Mouse (Mus musculus) B cell, adult 67 days (primary cell): ENCODE measurements around the gene Olfr574. TPM values are rescaled to one million over a fixed set of nuclear protein-coding genes. Genes with fewer than 3 reads are reported as not detected.

ENCODE experiments used
- total RNA-seq, 2 experiments: library from RNA; stranded (reverse); gene quantifications; 4 replicates each; pipeline ENCODE4 v1.2.4; 2023

The Olfr574 gene
- not detected for total RNA-seq

DNA sequence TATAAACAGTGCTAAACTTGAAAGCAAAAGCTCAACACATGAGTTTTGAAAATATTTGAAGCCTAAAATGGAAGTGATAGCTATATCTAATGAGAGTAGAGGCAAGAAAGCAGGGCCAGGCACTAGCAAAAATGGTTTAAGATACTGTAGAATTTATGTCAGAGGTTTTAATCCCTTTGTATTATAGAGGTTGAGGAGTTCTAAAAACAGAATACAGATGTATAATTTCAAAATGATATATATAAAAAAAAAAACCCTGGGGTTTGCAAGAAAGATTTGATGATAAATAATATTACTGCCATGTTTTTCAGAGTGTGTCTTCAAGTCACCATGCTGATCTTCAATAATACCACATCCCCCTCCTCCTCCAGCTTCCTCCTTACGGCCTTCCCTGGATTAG, at the start of gene Olfr574:
Olfr574 (plus strand) TSS at position 301 of the 400 bp plus-strand sequence.

DNA sequence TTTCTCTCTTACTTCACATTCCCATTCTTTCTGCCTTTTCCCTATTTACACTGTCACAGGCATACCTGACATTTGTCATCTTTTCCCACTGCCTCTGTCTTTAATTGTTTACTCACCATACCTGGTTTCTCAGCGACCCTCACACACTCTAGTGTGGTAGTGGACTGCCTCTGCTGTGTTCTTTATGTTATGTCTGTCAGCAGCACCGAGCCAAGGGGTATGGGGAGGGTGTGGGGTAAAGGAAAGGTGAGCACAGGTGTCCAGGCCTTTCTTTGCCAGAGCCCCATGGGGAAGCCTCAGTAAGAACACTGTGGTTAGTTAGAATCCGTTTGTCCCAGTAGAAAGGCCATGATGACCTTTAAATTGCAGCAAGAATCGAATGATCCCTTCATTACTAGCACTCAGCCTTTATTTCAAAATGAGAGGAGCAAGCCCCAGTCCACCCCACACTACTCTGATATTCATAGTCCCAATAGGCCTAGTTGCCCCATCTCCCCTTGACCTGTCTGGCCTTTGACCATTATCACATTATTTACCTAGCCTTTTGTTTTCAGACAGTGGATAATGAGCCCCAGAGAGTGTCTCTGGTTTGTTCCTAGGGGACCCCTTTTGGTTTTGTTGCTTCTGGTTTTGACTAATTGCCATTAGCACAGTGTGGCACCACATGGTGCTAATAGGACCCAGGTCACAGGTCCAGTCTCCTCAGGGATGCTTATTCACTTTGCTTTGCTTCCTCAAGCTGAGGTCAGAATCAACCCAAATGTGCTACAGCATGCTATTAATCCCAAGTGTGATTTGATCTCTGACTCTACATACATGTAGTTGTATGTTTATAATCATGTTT, 31.0 kb upstream of the Olfr574 start, which contains the start of gene Olfr571:
Olfr571 (minus strand) TSS at position 505 of the 844 bp plus-strand sequence.

GRCm38 (mm10) chr7:102924109-102924508, 24.2 kb upstream of the Olfr574 start, which contains the start of gene Olfr572:
TSS of gene Olfr572 (plus strand) at chr7:102924409.

GRCm38 (mm10) chr7:102942475-102942874, 5.8 kb upstream of the Olfr574 start, which contains the start of gene Olfr573-ps1:
TSS of gene Olfr573-ps1 (minus strand) at chr7:102942575.

DNA sequence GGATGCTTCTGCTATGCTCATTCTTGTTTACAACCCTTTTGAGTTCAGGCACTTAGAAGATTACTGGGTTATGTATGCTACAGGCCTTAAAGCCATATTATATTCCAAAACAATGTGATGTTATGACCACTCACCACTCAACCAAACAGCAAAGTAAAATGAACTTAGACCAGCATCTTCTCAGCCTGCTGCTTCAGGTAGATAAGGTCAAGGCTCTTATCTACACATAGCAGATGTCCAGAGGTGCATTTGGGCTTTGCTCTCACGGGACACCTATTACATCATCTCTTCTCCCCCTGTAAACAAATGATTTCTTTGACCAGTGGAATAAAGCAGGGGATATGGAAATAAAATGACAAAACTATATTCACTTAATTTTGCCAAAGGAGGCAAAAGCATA, 10.3 kb downstream of the Olfr574 start, which contains the start of gene Olfr575:
Olfr575 (minus strand) TSS at position 183 of the 400 bp plus-strand sequence.

GRCm38 (mm10) chr7:102962360-102962759, 14.1 kb downstream of the Olfr574 start, which contains the start of gene Olfr576:
TSS of gene Olfr576 (plus strand) at chr7:102962660.

DNA sequence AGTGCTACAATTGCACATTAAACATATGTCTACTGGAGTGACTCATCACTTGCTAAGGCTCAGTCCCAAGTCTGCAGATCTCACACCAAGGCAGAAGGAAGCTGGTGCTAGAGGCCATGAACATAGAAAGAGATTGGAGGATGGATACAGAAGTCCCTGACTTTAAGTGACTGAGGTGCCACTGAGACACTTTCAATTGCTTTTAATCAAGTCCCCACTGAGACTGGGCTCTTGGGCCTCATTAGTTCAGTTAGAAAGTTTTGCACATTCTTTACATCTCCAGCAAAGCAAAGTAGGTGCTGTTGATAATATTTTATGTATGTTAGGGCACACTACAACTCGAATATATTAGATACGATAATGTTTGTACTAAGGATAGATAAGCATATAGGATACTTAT, 27.6 kb downstream of the Olfr574 start, which contains the start of gene Olfr577:
Olfr577 (minus strand) TSS at position 101 of the 400 bp plus-strand sequence.

DNA sequence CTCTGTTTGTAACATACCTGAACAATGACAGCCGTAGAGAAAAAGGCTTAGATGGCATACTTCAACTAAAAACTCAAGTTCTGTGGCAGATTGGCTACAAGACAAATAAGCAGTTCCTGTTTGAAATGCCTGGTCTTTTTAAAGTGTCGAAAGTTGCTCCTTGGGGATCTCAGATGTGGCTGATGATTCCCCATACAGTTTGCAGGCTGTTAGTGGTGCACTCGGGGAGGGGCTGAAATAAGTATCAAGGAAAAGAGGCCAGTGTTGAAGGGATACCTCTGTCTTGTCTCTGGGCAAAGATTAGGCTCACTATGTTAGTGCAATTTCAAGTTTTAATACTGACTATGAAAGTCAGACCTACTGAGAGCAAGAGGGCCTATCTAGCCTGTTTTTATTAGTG, 41.0 kb downstream of the Olfr574 start, which contains the start of gene Olfr578:
Olfr578 (minus strand) TSS at position 101 of the 400 bp plus-strand sequence.

Other genes starting within 250 kb of the Olfr574 start
- gene Olfr558, start 246.3 kb upstream of the Olfr574 start, total RNA-seq: not detected
- not detected for gene Olfr33, start 229.4 kb upstream of the Olfr574 start, total RNA-seq
- gene Olfr559, start 221.0 kb upstream of the Olfr574 start, total RNA-seq: not detected
- gene Olfr560, start 189.1 kb upstream of the Olfr574 start, total RNA-seq: not detected
- not detected for gene Olfr78, start 189.0 kb upstream of the Olfr574 start, total RNA-seq
- not detected for gene Olfr561, start 177.2 kb upstream of the Olfr574 start, total RNA-seq
- gene Olfr564, start 145.0 kb upstream of the Olfr574 start, total RNA-seq: not detected
- not detected for gene Olfr566, start 89.7 kb upstream of the Olfr574 start, total RNA-seq
- not detected for gene Olfr568, start 71.3 kb upstream of the Olfr574 start, total RNA-seq
- not detected for gene Olfr569, start 57.6 kb upstream of the Olfr574 start, total RNA-seq
- gene Olfr570, start 53.9 kb upstream of the Olfr574 start, total RNA-seq: not detected
- not detected for gene Olfr571, start 30.9 kb upstream of the Olfr574 start, total RNA-seq
- not detected for gene Olfr572, start 24.1 kb upstream of the Olfr574 start, total RNA-seq
- not detected for gene Olfr573-ps1, start 5.9 kb upstream of the Olfr574 start, total RNA-seq
- gene Olfr575, start 10.3 kb downstream of the Olfr574 start, total RNA-seq: not detected
- not detected for gene Olfr576, start 14.2 kb downstream of the Olfr574 start, total RNA-seq
- gene Olfr577, start 27.5 kb downstream of the Olfr574 start, total RNA-seq: not detected
- not detected for gene Olfr578, start 40.9 kb downstream of the Olfr574 start, total RNA-seq
- gene Olfr582, start 89.6 kb downstream of the Olfr574 start, total RNA-seq: not detected
- not detected for gene Olfr583, start 102.8 kb downstream of the Olfr574 start, total RNA-seq
- not detected for gene Olfr584, start 133.4 kb downstream of the Olfr574 start, total RNA-seq
- not detected for gene Olfr585, start 149.3 kb downstream of the Olfr574 start, total RNA-seq
- not detected for gene Olfr586, start 177.2 kb downstream of the Olfr574 start, total RNA-seq
- not detected for gene Olfr588-ps1, start 192.4 kb downstream of the Olfr574 start, total RNA-seq
- gene Olfr589, start 207.9 kb downstream of the Olfr574 start, total RNA-seq: not detected
- not detected for gene Olfr591, start 229.9 kb downstream of the Olfr574 start, total RNA-seq
- gene Olfr592, start 236.3 kb downstream of the Olfr574 start, total RNA-seq: not detected